Mouse (Mus musculus): Measurements from ENCODE around the gene Onecut3.

Onecut3 gene

GRCm38 (mm10) chr10:80494732-80495131, at the start of gene Onecut3:
Gene Onecut3, plus strand, starts transcription at chr10:80494835.
- DNase-seq (ENCODE audit: low read depth, low spot score): no peak

DNA sequence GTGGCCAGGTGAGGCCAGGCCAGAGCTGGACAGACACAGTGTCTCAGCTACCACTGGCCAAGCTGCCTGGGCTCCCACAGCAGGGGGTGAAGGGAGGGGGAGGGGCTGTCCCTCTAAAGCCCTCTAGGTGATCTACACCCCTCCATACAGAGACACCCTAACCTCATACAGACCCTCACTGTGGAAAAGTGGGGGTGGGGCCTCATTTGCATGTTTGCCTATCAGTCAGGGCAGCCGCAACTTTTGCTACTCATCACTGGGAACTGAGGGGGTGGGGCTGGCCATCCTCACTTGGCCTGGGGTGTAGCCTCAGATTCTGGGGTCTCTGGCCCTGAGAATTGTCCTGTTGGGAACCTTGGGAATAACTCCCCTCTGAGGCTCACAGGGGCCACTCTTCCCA, 49.6 kb upstream of the Onecut3 start:
- no peak for DNase-seq (ENCODE audit: low read depth, low spot score)

GRCm38 (mm10) chr10:80445898-80446601, 48.6 kb upstream of the Onecut3 start:
- peak; percentile 36 for DNase-seq (ENCODE audit: low read depth, low spot score)

- no peak for DNase-seq (ENCODE audit: low read depth, low spot score)
Measured at GRCm38 (mm10) chr10:80450599-80450998, 44.0 kb upstream of the Onecut3 start.

DNA sequence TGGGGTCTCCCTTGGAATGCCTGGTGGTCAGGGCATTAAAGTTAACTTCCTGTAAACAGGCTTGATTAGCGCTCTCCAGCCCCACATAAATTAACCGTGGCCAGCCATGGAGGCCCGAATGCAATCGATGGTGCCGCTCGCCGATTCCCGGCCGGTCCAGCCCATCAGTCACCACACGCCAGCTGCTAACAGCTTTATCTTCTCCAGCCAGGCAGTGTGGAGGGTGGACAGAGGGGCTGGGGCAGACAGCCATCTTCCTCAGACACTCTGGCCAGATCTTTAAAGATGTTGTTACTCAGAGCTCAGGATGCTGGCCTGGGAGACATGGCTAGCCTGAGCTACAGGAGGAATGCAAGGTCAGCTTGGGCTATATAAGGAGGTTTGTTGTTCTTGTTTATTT, 41.0 kb upstream of the Onecut3 start:
- no peak for DNase-seq (ENCODE audit: low read depth, low spot score)

- no peak for DNase-seq (ENCODE audit: low read depth, low spot score)
Measured at GRCm38 (mm10) chr10:80454781-80455180, 39.9 kb upstream of the Onecut3 start.

- no peak for DNase-seq (ENCODE audit: low read depth, low spot score)
Measured at GRCm38 (mm10) chr10:80455697-80456096, 38.9 kb upstream of the Onecut3 start.

- no peak for DNase-seq (ENCODE audit: low read depth, low spot score)
Measured at GRCm38 (mm10) chr10:80459236-80459635, 35.4 kb upstream of the Onecut3 start.

DNA sequence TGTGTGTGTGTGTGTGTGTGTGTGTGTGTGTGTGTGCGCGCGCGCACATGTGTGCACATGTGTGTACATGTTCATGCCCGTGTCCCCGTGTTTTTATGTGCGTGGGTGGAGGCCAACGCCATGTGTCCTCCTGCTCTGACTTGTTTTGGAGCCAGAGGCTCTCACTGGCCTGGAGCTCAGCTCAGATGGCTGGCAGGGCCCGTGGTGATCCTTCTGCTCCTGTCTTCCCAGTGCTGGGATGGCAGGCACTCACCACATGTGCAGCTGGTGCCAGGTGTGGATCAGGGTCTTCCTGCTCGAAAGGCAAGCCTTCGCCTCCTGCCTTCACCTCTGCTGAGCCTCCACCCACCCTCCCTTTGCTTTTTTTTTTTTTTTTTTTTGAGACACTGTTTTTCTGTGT, 35.0 kb upstream of the Onecut3 start:
- DNase-seq (ENCODE audit: low read depth, low spot score): no peak

DNA sequence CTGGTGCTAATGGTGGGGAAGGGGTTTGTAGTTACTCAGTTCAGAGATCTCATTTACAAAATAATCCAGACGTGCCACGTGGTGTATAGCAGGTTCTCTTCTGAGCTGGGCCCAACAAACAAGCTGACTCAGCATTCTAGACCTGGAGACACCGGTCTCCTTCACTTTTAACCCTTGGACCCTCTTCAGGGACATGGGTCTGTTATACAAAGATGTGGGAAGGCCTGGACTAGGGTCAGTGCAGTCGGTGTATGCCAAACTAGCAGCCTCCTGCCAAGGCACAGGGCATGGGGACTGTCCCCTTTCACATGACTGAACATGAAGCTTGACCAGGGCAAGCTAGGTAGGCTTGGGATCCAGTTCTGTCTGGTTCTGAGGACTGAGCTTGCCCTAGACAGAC, 34.3 kb upstream of the Onecut3 start:
- DNase-seq (ENCODE audit: low read depth, low spot score): no peak

DNA sequence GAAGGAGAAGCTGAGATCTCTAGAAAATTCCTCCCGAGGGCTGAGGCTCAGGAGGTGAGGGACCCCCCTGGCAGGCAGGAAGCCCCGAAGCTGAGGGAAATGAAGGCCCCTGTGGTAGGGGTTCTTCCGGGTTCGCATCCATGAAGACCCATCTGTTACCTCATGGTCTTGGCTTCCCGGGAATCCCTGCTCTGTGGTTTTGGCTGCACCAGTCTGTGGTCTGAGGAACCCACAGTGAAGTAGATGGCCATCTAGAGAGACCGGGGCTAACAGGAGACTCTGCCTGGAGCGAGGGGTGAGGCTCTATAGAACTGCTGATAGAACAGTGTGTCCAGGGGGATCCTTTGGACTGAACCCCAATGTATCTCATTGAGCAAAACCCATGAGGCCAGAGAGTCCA, 33.3 kb upstream of the Onecut3 start:
- DNase-seq (ENCODE audit: low read depth, low spot score): no peak

DNA sequence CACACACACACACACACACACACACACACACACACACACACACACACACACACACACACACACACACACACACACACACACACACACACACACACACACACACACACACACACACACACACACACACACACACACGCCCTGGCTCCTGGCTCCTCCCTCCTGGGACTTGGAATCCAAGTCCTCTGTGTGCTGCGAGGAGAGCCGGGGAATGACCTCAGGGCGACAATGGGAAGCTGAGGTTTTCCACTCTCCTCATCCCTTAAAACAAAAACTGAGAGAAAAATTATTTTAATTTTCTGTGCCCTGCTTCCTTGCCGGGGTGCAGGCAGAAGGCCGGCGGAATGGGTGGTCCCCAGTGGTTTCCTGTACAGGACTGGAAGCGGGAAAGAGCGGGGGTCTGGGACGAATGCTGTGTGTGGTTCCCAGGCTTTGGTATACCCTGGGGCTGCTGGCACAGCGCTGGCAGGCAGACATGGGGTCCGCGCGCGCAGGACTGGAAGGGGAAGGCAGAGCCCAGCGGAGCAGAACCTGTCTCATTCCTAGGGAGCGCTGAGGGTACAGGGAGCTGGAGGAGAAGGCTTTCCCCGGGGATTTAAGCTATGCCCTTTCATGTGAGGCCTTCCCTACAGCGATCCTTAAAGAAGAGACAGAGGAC, 30.1 kb upstream of the Onecut3 start:
- no peak for DNase-seq (ENCODE audit: low read depth, low spot score)

DNA sequence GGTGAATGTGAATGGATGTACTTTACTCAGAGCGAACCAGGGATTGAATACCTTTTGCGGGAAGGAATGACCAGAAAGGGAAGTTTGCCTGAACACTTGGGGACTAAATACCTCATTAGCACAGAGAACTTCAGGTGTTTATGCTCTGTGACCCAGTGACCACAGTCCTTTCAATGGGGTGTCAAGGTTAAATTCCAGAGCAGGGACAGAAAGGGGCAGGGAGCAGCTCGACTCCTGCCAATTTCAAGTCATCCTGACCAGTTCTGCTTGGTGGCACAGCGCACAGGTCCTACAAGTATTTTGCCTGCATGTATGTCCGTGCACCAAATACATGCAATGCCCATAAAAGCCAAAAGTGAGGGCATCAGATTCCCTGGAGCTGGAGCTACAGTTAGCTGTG, 29.6 kb upstream of the Onecut3 start:
- no peak for DNase-seq (ENCODE audit: low read depth, low spot score)

- peak; percentile 63 for DNase-seq (ENCODE audit: low read depth, low spot score)
Measured at GRCm38 (mm10) chr10:80475290-80475959, 19.2 kb upstream of the Onecut3 start.

DNA sequence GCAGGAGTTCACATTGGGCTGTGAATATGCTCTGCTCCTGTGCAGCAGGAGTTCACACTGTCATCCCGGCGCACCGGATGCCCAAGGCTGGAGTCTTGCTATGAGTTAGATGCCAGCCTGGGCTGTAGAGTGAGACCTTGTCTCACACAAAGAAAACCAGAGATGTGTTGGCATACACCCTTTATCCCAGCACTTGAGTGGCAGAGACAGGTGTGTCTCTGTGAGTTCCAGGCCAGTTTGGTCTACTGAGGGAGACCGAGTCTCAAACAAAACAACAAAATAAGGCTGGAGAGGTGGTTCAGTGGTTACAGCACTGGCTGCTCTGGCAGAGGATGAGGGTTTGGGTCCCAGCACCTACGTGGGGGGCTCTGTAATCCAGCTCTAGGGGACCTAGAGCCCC, 16.1 kb upstream of the Onecut3 start:
- no peak for DNase-seq (ENCODE audit: low read depth, low spot score)

GRCm38 (mm10) chr10:80481002-80481401, 13.6 kb upstream of the Onecut3 start:
- no peak for DNase-seq (ENCODE audit: low read depth, low spot score)

- no peak for DNase-seq (ENCODE audit: low read depth, low spot score)
Measured at GRCm38 (mm10) chr10:80486862-80487379, 7.7 kb upstream of the Onecut3 start.

- no peak for DNase-seq (ENCODE audit: low read depth, low spot score)
Measured at GRCm38 (mm10) chr10:80490051-80490450, 4.6 kb upstream of the Onecut3 start.

DNA sequence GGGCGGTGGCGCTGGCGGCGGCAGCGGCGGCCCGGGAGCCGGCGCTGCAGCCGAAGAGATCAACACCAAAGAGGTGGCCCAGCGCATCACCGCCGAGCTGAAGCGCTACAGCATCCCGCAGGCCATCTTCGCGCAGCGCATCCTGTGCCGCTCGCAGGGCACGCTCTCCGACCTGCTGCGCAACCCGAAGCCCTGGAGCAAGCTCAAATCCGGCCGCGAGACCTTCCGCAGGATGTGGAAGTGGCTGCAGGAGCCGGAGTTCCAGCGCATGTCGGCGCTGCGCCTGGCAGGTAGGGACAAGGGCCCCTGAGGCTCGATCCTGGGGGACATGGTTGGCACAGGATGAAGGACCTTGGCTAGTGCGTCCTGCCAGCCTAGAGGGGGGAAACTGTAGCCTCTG, 1.3 kb downstream of the Onecut3 start:
- DNase-seq (ENCODE audit: low read depth, low spot score): no peak

- no peak for DNase-seq (ENCODE audit: low read depth, low spot score)
Measured at GRCm38 (mm10) chr10:80496421-80496820, 1.8 kb downstream of the Onecut3 start.

GRCm38 (mm10) chr10:80502291-80502690, 7.7 kb downstream of the Onecut3 start:
- no peak for DNase-seq (ENCODE audit: low read depth, low spot score)

GRCm38 (mm10) chr10:80502819-80503314, 8.2 kb downstream of the Onecut3 start:
- DNase-seq (ENCODE audit: low read depth, low spot score): no peak

Measured in brain, embryonic 18.5 days (tissue).